In the genomic region with DNA sequence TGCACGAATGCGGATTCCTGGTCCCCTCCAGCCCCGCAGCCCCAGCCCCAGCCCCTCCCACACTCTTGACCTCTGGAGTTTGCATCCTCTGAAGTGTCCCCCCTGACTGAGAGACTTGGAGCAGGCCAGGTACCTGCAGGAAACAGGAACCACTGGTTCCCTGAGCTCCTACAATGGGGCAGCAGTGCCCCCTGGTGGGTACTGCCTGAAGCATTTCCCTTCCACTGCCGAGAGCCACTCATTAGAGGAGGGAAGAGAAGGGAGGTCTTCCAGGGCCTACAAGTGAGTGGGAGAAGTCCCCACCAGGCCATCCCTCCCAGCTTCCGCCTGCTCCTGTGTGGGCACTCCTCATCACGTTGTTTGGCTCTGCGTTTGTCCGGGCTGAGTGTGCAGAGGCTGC, we compare ENCODE assay signal across 9 mouse cellular contexts. TPM values are rescaled to one million over a fixed set of nuclear protein-coding genes. Genes with fewer than 3 reads are reported as not detected.
DNase-seq lines count a peak whose midpoint lies in the region; ATAC-seq lines count a peak whose summit lies in the region.
"Had no signal": no experiment of that assay in that cellular context is flagged by ENCODE, and none has a peak within 500 bp of the region (broad histone marks: within the 10 kb centered on the region; RNA-seq: fewer than 3 reads in every experiment).

No protein-coding gene starts in this region.

- H3K27me3 ChIP-seq in hindbrain, embryonic 16.5 days (replicated peaks; ENCODE audit: control insufficient read depth, insufficient read depth, low read length), result no peaks in the 10 kb centered on the region

- peak; percentile 80 for ATAC-seq in hindbrain, embryonic 16.5 days
- ATAC-seq in megakaryocyte progenitor cell, adult 5-6 weeks (replicated peaks; ENCODE audit: poor library complexity), result peak; percentile 65

- H3K9me3 ChIP-seq in hindbrain, embryonic 16.5 days (ENCODE audit: control insufficient read depth, low read length), result no peaks in the 10 kb centered on the region

- no peak overlapping the region for H3K4me2 ChIP-seq in hindbrain, embryonic 16.5 days (ENCODE audit: low read length)

- H3K4me1 ChIP-seq in hindbrain, embryonic 16.5 days (ENCODE audit: control insufficient read depth, insufficient read depth, low read depth, low read length), result no peaks in the 10 kb centered on the region

- no peak overlapping the region for H3K4me3 ChIP-seq in hindbrain, embryonic 16.5 days (ENCODE audit: low read length)
- H3K4me3 ChIP-seq: myocyte had no signal

- WGBS in hindbrain, embryonic 16.5 days, result 10% methylated on average over 8 of the region's 8 CpGs

- no peaks in the 10 kb centered on the region for H3K36me3 ChIP-seq in hindbrain, embryonic 16.5 days (ENCODE audit: control insufficient read depth, insufficient read depth, low read length)

- H3K9ac ChIP-seq in hindbrain, embryonic 16.5 days (ENCODE audit: low read depth, low read length), result peak overlapping the region; percentile 8; the same call in 1 of the 2 replicates

- peak; percentile 55 for DNase-seq in WW6 (ENCODE audit: low read depth, low spot score)
- DNase-seq in cerebellum, postnatal 14 days, result peak; percentile 90 to 94
- DNase-seq in frontal cortex, postnatal 14 days (ENCODE audit: low spot score in 2 of 2), result peak; percentile 51 to 77
- DNase-seq in left cerebral cortex, adult 18-20 months (ENCODE audit: low spot score in 2 of 2), result peak; percentile 77 to 83
- peak; percentile 86 for DNase-seq in right cerebral cortex, postnatal 14 days
- DNase-seq in urinary bladder, postnatal 25 days (ENCODE audit: low spot score), result peak; percentile 75

- H3K27ac ChIP-seq in hindbrain, embryonic 16.5 days (ENCODE audit: low read depth, low read length), result no peak overlapping the region

RNA-seq across cellular contexts. Expression of a gene that starts 44.5 kb away (rescaled TPM):
- 24.5 and 26.8 TPM in 2 replicates for polyA plus RNA-seq in hindbrain, embryonic 16.5 days (2015; fragmentation: Nextera tagmentation; extraction: Ambion mirVana)
- total RNA-seq in left cerebral cortex, adult 18-20 months (2021), result 10 to 100 TPM; 12.8 to 15.4 TPM
- 15.0 and 20.2 TPM in 2 replicates for total RNA-seq in megakaryocyte progenitor cell, adult 5-6 weeks (2015)
- total RNA-seq in megakaryocyte progenitor cell, adult 5-6 weeks (2017), result 23.9 and 31.2 TPM in 2 replicates
